ENCODE assay signal across 8 mouse cellular contexts in genomic region chr2:32621517-32621859, GRCm38 (mm10). TPM values are rescaled to one million over a fixed set of nuclear protein-coding genes. Genes with fewer than 3 reads are reported as not detected.
DNase-seq lines count a peak whose midpoint lies in the region; ATAC-seq lines count a peak whose summit lies in the region.

TSS of gene Ak1 (plus strand) at chr2:32621758.

- no peaks in the 10 kb centered on the region for H3K9me3 ChIP-seq in heart, embryonic 10.5 days
- H3K9me3 ChIP-seq in neural tube, embryonic 15.5 days (replicated peaks), result no peaks in the 10 kb centered on the region

- no peak for ATAC-seq in neural tube, embryonic 15.5 days (ENCODE audit: low FRiP score)

- peaks cover 31% of the 10 kb centered on the region for H3K36me3 ChIP-seq in heart, embryonic 10.5 days
- H3K36me3 ChIP-seq in neural tube, embryonic 15.5 days, result peaks cover 15% of the 10 kb centered on the region; the same call in 1 of the 2 replicates

- WGBS in heart, embryonic 10.5 days, result 7% methylated on average over 7 of the region's 7 CpGs
- 34% methylated on average over 7 of the region's 7 CpGs for WGBS in neural tube, embryonic 15.5 days

- H3K4me2 ChIP-seq in neural tube, embryonic 15.5 days, result no peak within 1 kb of the TSS

- H3K4me1 ChIP-seq in brown adipose tissue, adult 24 weeks (ENCODE audit: control insufficient read depth, insufficient read depth, insufficient read length, low read length), result peaks cover 23% of the 10 kb centered on the region
- peaks cover 76% of the 10 kb centered on the region for H3K4me1 ChIP-seq in heart, embryonic 10.5 days
- peaks cover 51% of the 10 kb centered on the region for H3K4me1 ChIP-seq in neural tube, embryonic 15.5 days

- H3K4me3 ChIP-seq in brown adipose tissue, adult 24 weeks (ENCODE audit: insufficient read depth, low read depth, low read length), result peak within 1 kb of the TSS; percentile 19
- H3K4me3 ChIP-seq in heart, embryonic 10.5 days, result peak within 1 kb of the TSS; percentile 38
- no peak within 1 kb of the TSS for H3K4me3 ChIP-seq in neural tube, embryonic 15.5 days (replicated peaks)

- no peaks in the 10 kb centered on the region for H3K27me3 ChIP-seq in heart, embryonic 10.5 days (ENCODE audit: insufficient read depth, poor library complexity, severe bottlenecking)
- H3K27me3 ChIP-seq in neural tube, embryonic 15.5 days (replicated peaks), result no peaks in the 10 kb centered on the region

- DNase-seq in layer of hippocampus, adult 8-10 months (ENCODE audit: low spot score in 2 of 2), result no peak
- DNase-seq in layer of hippocampus, adult 9-10 months (ENCODE audit: low spot score), result no peak
- no peak for DNase-seq in heart, embryonic 10.5 days (ENCODE audit: low spot score)
- no peak for DNase-seq in layer of hippocampus, postnatal 36 days
- no peak for DNase-seq in right cerebral cortex, postnatal 4 days
- DNase-seq in kidney, postnatal 14 days, result no peak

- H3K27ac ChIP-seq in brown adipose tissue, adult 24 weeks (replicated peaks; ENCODE audit: low read depth, low read length), result peak within 1 kb of the TSS; percentile 97
- peak within 1 kb of the TSS; percentile 90 for H3K27ac ChIP-seq in heart, embryonic 10.5 days
- H3K27ac ChIP-seq in neural tube, embryonic 15.5 days (replicated peaks), result peak within 1 kb of the TSS; percentile 54

- no peak within 1 kb of the TSS for H3K9ac ChIP-seq in neural tube, embryonic 15.5 days (replicated peaks)

RNA-seq across cellular contexts. Expression of gene Ak1, which starts in this region (rescaled TPM):
- 100 to 1,000 TPM; 116 to 131 (median 119) TPM for total RNA-seq in layer of hippocampus, adult 8-10 months (2022)
- 87.5 and 109 TPM in 2 replicates for polyA plus RNA-seq in brown adipose tissue, adult 24 weeks (2012; ENCODE audit: insufficient read depth, insufficient read length, missing spikeins)
- polyA plus RNA-seq in heart, embryonic 10.5 days (2016; fragmentation: Nextera tagmentation; extraction: Ambion mirVana), result 179 and 305 TPM in 2 replicates
- 100 to 1,000 TPM; 114 to 119 TPM for total RNA-seq in layer of hippocampus, postnatal 36 days (2021)
- polyA plus RNA-seq in neural tube, embryonic 15.5 days (2015; fragmentation: Nextera tagmentation; extraction: Ambion mirVana), result 88.5 and 103 TPM in 2 replicates
